Mouse (Mus musculus) urinary bladder, postnatal 25 days (tissue): ENCODE results near the gene Slc1a4.
A peak's percentile ranks its signal among the peaks of the same experiment; 100 is the strongest.

Experiments
- DNase-seq: peaks from one replicate; pipeline ENCODE4 v3.0.0; 2022; ENCODE audit warnings: low spot score

Gene Slc1a4

DNA sequence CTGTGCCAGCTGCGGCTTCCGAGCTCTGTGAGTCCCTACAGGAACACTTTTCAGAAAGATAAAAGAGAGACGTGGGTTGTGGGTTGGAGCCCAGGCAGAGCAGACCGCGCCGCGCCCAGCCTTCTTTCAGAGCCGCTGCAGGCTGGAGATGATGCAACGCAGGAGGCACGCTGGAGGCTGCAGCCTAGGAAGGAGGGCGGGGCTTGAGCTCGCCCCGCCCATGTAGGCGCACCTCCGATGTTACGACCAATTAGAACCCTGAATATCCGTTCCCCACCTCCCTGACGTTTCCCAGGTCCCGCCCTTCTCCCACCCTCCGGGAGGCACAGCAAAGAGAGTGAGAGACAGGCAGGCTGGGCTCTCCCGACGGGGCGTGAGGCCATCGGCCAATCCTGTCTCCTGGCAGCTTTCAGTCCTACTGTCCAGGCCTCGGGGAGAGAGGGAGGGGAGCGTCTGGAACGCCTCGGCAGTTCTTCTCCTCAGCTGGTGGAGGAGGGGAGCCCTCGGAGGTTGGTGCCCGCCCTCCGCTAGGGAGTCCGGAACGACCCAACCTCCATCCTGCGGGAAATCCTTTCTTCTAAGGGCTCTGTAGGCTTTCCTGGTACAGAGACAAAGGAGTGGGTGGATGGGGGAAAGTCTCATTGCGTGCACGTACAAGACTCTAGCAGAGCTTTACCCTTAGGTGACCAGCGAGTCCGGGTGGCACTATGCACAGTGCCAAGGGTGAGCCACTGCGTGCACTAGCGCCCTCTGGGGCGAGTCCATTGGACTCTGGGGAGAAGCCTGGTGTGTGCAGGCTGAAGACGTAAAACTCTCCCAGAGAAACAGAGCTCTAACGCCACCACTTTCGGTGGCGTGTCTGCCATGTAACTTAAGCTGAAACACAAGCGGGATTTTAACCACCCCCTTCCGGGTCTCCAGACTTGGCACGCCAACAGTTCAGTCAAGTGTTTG, at the start of gene Slc1a4:
Gene Slc1a4, minus strand, starts transcription at position 153 of the 954 bp plus-strand sequence.
- peak; percentile 80 for DNase-seq

DNA sequence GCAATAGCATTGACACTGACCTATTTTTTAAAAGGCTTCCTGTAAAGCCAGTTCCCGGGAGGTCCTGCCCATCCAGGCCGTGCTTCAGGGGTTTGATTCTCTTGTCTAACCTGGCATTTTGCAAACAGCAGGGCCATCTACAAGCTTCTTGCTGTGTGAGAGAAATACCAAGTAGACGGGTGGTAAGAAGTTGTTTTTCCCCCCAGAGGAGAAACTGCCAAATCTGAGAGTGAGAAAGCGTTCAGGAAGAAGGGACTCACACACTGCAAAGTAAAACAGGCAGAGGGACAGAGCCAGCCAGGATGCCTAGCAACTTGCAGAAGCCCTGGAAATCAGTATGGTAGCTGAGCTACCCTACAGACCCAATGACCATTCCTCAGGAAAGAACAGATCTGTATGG, 47.6 kb upstream of the Slc1a4 start:
- no peak for DNase-seq

DNA sequence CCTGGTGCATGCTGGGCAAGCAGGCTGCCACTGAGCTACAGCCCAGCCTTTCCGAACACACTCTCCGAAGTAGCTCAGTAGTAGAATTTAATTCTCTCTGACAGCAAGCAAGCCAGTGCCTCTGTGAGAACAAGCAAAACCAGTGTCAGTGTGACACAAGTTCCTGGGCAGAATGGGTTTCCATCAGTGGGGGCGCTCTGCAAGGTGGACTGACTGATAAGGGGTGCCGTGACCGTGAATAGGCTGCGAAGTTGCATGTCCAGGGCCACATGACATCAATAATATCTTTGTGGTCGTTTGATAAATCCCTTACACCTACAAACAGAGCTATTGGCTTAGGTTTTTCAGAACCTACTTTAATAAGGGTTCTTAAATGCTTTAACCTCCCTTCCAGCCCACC, 44.1 kb upstream of the Slc1a4 start:
- no peak for DNase-seq

DNA sequence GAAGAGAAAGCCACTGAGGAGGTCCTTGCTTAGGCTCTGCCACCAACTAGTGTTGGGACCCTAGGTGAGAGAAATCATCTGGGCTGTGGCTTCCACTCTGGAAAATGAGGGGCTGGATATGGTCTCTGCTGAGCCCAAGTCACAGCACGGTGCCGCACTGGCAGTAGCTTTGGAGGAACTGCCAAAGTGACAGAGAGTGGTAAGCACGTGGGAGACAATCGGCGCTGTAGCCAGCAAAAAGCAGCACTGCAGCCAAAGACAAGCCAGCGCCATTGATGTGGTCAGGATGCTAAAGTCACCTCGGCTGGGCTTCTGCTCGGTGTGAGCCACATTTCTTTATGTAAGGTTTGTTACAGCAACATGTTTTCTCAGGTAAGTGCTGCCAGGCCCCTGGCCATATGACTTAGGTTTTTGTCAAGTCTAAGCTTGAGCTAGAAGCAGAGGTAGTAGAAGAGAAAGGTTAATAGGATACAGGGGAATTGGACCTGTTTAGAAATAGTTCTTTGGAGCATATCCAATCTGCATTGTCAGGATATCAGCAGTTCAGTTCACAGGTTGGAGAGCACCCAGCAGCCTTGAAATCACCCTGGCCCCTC, 40.2 kb upstream of the Slc1a4 start:
- DNase-seq, result no peak

DNA sequence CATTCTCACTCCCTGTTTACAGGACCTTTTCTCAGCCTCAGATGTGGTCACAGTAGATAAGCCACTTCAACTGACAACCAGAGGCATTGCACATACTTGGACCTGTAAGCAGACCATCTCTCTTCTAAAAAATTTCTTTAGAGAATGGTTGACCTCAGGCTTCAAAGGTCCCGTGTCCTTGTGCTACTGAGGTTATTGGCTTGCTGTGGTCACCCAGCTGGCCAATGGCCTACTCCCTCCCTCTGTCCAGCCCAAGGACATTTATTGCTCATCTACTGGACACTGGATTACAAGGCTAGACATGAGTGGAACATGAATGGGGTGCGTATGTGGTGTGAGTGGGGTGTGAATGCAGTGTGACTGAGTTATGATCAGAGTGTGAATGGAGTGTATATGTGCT, 38.0 kb upstream of the Slc1a4 start:
- no peak for DNase-seq

DNA sequence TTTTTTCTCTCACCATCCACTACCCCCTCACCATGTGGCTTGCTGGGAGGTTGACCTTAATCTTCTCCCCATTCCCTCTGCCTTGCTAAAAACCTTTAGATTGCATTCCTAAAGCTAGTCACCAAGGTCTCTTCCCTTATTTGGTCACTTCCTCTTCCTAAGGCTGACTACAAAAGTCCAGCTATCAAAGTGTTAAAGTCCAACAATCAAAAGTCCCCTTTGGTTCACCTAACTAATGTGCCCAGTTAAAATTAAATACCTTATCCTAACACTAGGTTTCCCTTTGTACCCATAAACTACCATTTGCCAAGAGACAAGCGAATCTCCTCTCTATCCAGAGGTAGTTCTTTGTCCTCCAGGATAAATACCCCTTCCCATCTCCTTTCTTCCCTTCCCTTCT, 33.9 kb upstream of the Slc1a4 start:
- no peak for DNase-seq

DNA sequence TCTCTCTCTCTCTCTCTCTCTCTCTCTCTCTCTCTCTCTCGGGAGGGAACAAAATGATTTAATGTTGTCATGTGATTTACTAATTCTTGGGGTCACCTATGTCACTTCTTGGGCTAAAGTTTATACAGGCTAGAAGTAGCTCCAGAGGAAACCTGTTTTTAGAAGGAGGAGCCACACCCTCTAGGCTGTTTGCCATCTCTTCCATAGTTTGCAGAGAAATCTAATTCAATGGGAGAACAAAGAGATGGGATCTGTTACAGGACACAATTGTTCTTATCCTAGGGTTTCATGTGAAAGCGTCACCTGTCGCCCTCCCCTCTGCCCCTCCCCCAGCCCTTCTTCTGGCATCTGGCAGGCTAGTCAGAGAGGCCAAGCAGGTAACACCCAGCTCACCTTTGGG, 28.8 kb upstream of the Slc1a4 start:
- no peak for DNase-seq

DNA sequence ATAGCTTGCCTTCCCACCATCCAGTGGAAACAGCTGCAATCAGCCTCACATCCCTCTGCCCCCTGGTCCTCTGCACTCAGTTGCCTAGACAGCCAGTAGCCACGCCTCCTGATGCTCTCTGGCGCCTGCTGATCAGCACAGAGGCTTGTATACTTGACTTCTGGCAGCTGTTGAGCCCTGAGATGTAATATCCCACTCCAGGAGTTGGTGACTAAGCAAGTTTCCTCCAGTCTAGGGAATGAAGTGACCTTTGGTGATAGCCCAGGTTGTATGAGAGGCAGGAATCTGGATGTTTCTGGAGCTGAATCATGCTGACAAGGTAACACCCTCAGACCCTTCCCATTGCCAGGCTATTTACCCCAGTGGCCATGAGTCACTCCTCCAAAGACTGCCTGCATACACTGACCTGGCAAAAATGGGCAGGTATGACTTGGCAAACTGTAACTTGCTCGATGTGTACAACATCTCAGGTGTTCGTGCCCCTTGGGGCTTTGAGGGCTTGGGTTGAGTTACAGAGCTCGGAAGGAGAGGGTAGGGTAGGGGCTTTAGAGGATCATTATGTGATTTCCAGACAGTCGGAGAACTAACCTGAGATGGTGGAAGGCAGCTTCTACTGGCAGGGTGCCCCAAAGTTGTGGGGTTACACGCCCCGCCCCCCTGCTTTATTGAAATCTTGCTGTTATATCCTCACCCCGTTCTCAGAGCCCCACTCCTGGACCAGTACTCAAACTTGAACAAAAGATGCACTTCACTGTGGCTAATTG, 25.4 kb upstream of the Slc1a4 start:
- DNase-seq, result no peak

DNA sequence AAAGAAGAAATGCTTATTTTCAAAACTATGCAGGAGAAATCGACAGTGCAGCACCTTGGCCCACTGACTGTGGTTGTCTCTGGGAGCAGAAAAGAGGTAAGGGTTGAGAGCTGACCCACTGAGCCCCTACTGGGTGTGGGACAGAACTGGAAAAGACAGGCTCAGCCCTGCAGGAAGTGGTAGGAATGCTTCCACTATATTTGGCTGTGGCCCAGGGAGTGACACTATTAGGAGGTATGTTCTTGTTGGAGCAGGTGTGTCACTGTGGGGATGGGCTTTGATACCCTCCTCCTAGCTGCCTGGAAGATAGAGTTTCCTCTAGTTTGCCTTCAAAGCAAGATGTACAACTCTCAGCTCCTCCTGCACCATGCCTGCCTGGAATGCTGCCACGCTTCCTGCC, 16.0 kb upstream of the Slc1a4 start:
- no peak for DNase-seq

DNA sequence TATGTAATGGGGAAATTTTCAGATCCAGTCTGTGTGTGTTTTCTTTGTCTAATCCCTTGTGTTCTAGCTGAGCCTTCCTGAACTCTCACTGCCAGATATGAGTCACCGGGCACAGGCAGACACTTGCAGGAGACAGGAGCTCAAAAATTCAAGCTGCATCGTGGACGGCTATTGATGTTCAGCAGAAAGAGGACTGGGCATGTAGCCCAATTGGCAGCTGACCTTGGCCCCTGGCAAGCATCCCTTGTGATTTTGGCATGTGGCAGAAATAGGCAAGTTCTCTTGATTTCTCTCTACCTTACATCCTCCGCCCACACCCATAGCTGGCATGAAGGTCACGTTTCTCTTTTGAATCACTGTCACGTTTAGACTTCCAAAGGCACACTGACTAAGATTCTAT, 15.0 kb upstream of the Slc1a4 start:
- peak; percentile 49 for DNase-seq

DNA sequence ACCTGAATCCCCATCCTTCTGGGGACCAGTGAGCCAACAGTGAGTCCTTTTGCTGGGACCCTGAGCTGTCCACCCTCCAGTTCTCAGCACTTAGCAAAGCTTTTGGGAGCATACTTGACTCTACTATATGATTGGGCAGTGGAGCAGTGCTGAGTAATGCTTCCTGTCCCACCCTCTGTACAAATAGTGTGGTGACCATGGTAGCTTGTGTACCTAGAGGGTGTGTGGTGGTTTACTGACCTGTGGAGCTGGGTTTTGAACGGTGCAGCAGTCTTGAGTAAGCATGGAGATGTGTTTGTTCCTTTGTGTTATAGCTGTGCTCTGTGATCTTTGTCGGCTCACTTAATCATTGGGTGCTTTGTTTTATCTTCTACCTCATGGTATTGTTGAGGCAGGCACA, 13.9 kb upstream of the Slc1a4 start:
- DNase-seq, result no peak

DNA sequence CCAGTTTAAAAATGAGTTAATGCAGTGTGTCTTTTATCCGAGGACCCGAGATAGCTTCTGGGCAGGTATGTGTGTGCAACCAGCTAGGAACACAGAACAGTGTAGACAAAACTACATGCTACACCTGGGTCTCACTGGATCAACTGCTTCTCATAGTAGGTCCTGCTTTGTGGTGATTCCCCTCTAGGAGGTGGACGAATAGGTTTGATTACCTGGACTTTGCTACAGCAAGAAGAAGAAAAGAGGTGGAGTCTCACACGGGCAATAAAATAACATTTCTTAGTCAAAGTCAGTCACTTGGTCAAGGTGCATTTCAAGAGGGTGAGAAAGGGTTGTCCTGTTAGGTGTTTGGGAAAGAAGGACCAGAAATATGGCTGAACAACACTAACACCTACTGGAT, 11.4 kb upstream of the Slc1a4 start:
- DNase-seq, result no peak

DNA sequence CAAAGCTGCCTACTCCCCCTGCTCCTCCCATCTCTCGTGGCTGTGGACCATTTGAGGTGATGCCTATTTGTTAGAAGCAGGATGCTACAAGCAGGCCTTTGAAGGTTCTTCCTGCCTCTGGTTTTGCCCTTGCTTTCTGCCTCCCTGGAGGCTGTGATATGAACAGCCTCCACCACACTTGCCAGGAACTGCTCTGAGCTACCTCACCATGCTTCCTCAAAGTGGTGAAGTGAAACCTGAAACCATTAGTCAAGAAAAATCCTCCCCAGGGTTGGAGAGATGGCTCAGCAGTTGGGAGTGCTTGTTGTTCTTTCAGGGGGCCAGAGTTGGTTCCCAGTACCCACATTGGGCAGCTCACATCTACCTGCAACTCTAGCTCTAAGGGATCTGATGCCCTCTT, 9.1 kb upstream of the Slc1a4 start:
- no peak for DNase-seq

DNA sequence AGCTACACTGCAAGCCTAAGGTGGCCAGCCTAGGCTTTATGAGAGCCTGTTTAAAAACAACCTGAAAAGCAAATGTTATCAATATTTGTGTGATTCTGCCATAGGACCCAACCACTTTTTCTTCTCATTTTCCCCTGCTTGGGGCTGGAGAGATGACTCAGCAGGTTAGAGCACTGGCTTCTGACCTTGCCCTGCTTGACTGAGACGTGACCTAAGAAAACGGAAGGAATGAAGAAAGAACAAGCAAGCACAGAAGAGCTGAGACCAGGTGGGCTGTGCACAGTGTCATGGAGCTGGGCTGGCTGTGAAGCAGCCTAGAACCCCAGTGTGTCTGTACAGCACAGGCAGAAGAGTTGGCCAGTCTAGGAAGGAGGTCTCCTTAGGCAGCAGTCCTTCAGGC, 6.2 kb upstream of the Slc1a4 start:
- DNase-seq, result no peak

DNA sequence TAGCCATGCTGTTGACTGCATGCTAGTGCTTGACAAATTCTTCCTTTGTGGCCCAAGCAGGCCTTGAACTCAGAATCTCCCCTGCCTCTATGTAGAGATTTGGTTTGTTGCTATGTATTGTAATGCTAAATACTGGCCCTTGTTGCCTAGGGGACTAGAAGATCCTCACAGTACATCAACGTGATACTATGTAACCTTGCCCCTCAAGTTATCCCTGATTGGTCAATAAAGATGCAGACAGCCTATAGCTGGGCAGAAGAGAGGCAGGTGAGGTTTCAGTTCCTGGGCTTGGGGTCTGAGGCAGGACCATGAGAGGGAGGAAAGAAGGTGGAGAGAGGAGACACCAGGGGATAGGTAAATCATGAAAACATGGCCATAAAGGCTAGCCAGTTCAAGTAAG, 1.8 kb upstream of the Slc1a4 start:
- no peak for DNase-seq

DNA sequence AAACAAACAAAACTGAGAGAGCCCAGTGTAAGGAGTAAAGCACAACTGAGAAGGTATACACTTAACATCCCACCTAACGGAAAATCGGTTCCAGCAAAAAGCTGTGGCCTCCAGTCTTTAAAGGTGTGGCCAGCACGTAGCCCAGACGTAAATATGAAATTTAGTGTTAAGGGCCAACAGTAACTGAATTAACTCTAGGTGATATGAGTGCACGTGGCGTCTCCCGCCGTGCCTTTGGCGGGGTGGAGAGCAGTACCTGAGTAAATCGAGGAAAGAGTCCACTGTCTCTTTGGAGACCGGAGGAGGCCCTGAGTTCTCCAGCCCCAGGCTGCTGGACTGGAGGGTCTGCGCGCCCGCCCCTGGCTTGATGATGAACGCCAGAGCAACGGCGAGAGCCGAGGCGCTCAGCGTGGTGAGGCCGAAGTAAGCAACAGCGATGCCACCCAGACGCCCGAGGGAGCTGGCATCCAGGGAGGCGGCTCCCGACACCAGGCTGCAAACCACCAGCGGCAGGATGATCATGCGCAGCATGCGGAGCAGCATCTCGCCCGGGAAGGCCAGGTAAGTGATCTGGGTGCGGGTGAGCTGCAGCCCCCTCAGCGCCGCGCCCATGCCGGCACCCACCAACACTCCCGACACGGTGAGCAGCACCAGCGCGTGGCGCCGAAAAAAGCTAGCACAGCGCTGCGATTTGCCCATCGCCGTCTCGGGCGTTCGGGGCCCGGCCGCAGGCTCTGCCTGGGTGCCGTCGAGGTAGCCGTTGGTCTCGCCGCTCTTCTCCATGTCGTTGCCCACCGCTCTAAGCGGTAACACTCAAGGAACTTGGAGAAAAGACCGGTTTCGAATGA, 599 bp downstream of the Slc1a4 start:
- DNase-seq, result peak; percentile 24

DNA sequence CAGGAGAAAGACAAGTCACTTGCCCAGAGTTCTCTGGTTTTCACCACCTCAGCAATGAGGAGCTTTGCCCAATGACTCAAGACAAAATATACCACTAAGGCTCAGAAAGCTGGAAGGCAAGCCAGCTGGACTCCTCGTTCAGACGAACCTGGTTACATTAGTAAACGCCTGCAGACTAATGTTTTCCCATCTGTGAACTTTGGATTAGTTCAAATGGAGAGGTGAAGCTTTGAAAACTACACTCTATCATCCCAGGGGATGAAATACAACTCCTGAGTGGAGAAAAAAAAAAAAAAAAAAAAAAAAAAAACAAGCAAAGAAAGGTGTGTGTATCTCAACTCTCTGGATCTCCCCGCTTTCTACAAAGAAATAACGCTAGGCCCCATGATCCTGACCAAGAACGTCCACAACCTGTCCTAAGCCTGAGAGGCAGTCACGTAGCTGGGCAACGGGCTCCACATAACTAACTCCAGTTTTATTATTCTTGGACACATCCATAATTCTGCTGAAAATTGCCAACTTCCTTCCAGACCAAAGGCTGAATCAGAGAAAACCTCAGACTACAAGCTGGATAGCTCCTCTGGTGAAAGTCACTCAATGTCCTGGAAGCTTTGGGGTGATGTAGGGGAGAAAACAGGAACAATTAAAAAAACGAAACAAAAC, 1.4 kb downstream of the Slc1a4 start:
- DNase-seq, result no peak

DNA sequence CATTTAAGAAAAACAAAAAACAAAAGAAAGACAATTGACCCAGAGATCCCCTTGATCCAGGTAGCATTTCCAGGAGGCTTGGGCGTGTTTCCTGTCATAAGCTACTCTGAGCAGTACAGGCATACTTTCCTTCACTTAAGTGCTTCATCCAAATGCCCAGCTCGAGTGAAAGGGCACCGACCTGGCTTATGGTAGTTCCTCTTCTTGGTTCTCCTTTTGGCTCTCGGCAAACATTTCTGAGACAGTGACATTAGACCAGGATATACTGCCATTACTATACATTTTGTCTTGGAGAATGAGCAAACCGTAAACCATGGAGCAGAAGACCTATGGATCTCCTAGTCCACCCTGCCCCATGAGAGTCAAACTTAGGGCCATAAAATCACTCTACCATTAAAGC, 2.8 kb downstream of the Slc1a4 start:
- DNase-seq, result no peak

DNA sequence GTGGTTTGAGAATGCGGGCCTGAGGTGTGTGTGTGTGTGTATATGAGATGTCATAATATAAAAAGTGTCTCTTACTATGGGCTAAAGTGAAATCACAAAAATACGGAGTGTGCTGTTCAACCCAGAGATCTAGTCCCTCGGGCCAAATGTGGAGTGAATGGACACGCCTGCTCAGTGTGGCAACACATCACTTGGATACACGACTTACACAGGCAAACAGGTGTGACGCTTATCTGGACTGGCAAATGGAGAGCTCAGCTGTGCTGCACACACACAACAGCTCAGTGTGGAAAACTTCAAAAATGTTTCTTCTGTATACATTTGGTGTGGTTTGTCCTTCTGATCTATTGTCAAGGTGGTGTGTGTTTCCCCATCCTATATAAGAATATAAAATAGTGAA, 3.7 kb downstream of the Slc1a4 start:
- no peak for DNase-seq

DNA sequence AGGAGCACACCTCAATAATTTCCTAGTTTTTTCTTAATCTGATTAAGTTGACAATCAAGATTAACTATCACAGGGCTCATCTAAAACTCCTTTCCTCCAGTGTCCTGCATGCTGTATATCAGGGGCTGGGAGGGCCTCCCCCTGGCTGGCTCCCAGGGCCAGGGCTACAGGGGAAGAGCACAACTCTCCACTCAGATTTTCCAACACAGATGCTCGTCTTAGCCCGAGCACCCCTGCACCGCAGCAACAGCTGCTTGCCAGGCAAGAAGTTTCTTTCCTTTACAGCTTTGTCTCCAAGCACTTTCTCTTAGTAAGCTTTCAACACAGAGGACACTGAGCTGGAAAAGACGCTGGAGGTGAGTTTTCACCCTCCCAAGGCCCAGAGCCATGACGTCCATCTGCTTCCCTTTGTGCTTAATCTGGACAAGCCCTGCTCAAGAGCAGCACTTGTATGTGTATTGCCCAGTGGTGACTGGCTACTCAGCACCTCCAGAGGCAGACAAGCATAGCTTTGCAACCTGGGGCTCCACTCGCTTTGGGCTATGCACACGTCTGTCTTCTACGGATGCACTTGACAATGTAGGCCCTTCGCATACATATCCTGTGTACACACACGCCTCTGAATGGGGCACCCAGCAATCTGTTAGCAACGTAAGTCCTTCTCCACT, 6.1 kb downstream of the Slc1a4 start:
- DNase-seq, result no peak
